Mouse (Mus musculus) CH12.LX (cell line): ENCODE measurements at regions not wholly inside any gene's neighbourhood (a gene's known extent, or its start where the extent isn't known, plus 50 kb on each side); places are given as distances from the start of the nearest gene placed in this dataset.

Experiments used
- DNase-seq: peaks from one replicate; pipeline ENCODE4 v3.0.0-alpha.2; 2013; ENCODE audit errors: extremely low read depth
- H3K27ac ChIP-seq: 2 replicates; pipeline ENCODE4 v1.5.1; 2012; ENCODE audit warnings: low read depth, mild to moderate bottlenecking, control low read depth, moderate library complexity; ENCODE audit not compliant: insufficient read depth
- H3K27me3 ChIP-seq: replicated peaks from 2 replicates; pipeline ENCODE3; 2012; ENCODE audit warnings: inconsistent platforms
- H3K36me3 ChIP-seq, 2 experiments: replicated peaks in 1 of 2; 2 replicates each; pipeline versions ENCODE3 to v1.6.1; 2012; ENCODE audit warnings: inconsistent platforms in 1 of 2, low read length in 1 of 2, mild to moderate bottlenecking in 1 of 2, mixed read lengths in 1 of 2, moderate library complexity in 1 of 2; ENCODE audit not compliant: control insufficient read depth in 1 of 2, insufficient read depth in 1 of 2
- H3K4me1 ChIP-seq, 2 experiments: 2 replicates each; pipeline ENCODE4 v1.6.1; 2012; ENCODE audit warnings: inconsistent platforms in 1 of 2, moderate library complexity in 1 of 2; ENCODE audit not compliant: insufficient read depth in 2 of 2, control insufficient read depth in 1 of 2
- H3K4me2 ChIP-seq: 2 replicates; pipeline ENCODE4 v1.6.1; 2012; ENCODE audit warnings: low read depth, mild to moderate bottlenecking, control low read depth; ENCODE audit not compliant: poor library complexity, insufficient read depth, severe bottlenecking
- H3K4me3 ChIP-seq, 3 experiments: fragments of 150-350 bp in 1 of 3; sonication (generic) in 1 of 3; replicated peaks in 1 of 3; 2 replicates each; pipeline versions ENCODE3 to v1.5.1; 2011 to 2012; ENCODE audit warnings: low read depth in 2 of 3, low read length in 2 of 3, mild to moderate bottlenecking in 2 of 3, moderate library complexity in 2 of 3, control low read depth in 1 of 3, improper control_type of control experiment in 1 of 3, inconsistent platforms in 1 of 3, mixed read lengths in 1 of 3; ENCODE audit not compliant: poor library complexity in 1 of 3
- H3K79me2 ChIP-seq: replicated peaks from 2 replicates; pipeline ENCODE4 v1.6.1; 2012; ENCODE audit warnings: mild to moderate bottlenecking, moderate library complexity; ENCODE audit not compliant: control insufficient read depth, poor library complexity, insufficient read depth, severe bottlenecking; ENCODE audit errors: extremely low read depth
- H3K9ac ChIP-seq: 2 replicates; pipeline ENCODE4 v1.6.1; 2012; ENCODE audit warnings: low read depth, mild to moderate bottlenecking, control low read depth, moderate library complexity; ENCODE audit not compliant: insufficient read depth
- H3K9me3 ChIP-seq: replicated peaks from 2 replicates; pipeline ENCODE3; 2012; ENCODE audit warnings: low read length, inconsistent platforms, mixed read lengths
- CHD1 ChIP-seq: IDR thresholded peaks from 2 replicates; pipeline ENCODE4 v1.6.1; 2012; ENCODE audit warnings: low read depth, low read length, improper control_type of control experiment, inconsistent platforms
- CTCF ChIP-seq, 2 experiments: IDR thresholded peaks in 1 of 2; conservative IDR thresholded peaks in 1 of 2; 2 replicates each; pipeline ENCODE4 v1.5.1; 2011 to 2012; ENCODE audit warnings: low read depth in 2 of 2, low read length in 2 of 2, improper control_type of control experiment in 1 of 2, inconsistent platforms in 1 of 2, mild to moderate bottlenecking in 1 of 2, moderate library complexity in 1 of 2
- ELF1 ChIP-seq: IDR thresholded peaks from 2 replicates; pipeline ENCODE4 v1.6.1; 2014; ENCODE audit warnings: low read depth, mild to moderate bottlenecking, inconsistent platforms, low read length, improper control_type of control experiment
- EP300 ChIP-seq: IDR thresholded peaks from 2 replicates; pipeline ENCODE4 v1.6.1; 2011; ENCODE audit warnings: low read length, improper control_type of control experiment
- GABPA ChIP-seq: IDR thresholded peaks from 2 replicates; pipeline ENCODE4 v1.6.1; 2012; ENCODE audit warnings: low read depth, low read length, improper control_type of control experiment, inconsistent platforms; ENCODE audit not compliant: insufficient replicate concordance
- IRF4 ChIP-seq: IDR thresholded peaks from 2 replicates; pipeline ENCODE4 v1.6.1; 2014; ENCODE audit warnings: low read depth, mild to moderate bottlenecking, inconsistent platforms, low read length, improper control_type of control experiment
- JUND ChIP-seq: conservative IDR thresholded peaks from 2 replicates; pipeline ENCODE4 v1.6.1; 2011; ENCODE audit warnings: low read depth, low read length, improper control_type of control experiment
- NELFE ChIP-seq: IDR thresholded peaks from 2 replicates; pipeline ENCODE4 v1.6.1; 2011; ENCODE audit warnings: low read depth, low read length, improper control_type of control experiment
- NRF1 ChIP-seq: IDR thresholded peaks from 2 replicates; pipeline ENCODE4 v1.6.1; 2014; ENCODE audit warnings: low read depth, mild to moderate bottlenecking, inconsistent platforms, low read length, improper control_type of control experiment, moderate library complexity
- PAX5 ChIP-seq: IDR thresholded peaks from 2 replicates; pipeline ENCODE4 v1.6.1; 2012; ENCODE audit warnings: low read length, inconsistent platforms, mixed read lengths
- POLR2AphosphoS2 ChIP-seq: IDR thresholded peaks from 2 replicates; pipeline ENCODE4 v1.6.1; 2011; ENCODE audit warnings: low read depth, low read length, improper control_type of control experiment
- RAD21 ChIP-seq: IDR thresholded peaks from 2 replicates; pipeline ENCODE4 v1.6.1; 2011; ENCODE audit warnings: low read depth, mild to moderate bottlenecking, low read length, improper control_type of control experiment, moderate library complexity
- TBP ChIP-seq: conservative IDR thresholded peaks from 2 replicates; pipeline ENCODE4 v1.6.1; 2011; ENCODE audit warnings: low read depth, low read length, improper control_type of control experiment
- TCF12 ChIP-seq: IDR thresholded peaks from 2 replicates; pipeline ENCODE4 v1.6.1; 2014; ENCODE audit warnings: low read depth, mild to moderate bottlenecking, inconsistent platforms, low read length, improper control_type of control experiment
- UBTF ChIP-seq: IDR thresholded peaks from 2 replicates; pipeline ENCODE4 v1.6.1; 2012; ENCODE audit warnings: low read depth, mild to moderate bottlenecking, inconsistent platforms, low read length, improper control_type of control experiment, moderate library complexity
- USF2 ChIP-seq: conservative IDR thresholded peaks from 2 replicates; pipeline ENCODE4 v1.6.1; 2011; ENCODE audit warnings: low read depth, low read length, improper control_type of control experiment
- ZKSCAN1 ChIP-seq: IDR thresholded peaks from 2 replicates; pipeline ENCODE4 v1.6.1; 2012; ENCODE audit warnings: low read depth, inconsistent platforms, low read length, improper control_type of control experiment, borderline replicate concordance
- ZMIZ1 ChIP-seq: IDR thresholded peaks from 2 replicates; pipeline ENCODE4 v1.6.1; 2012; ENCODE audit warnings: low read depth, mild to moderate bottlenecking, inconsistent platforms, low read length, improper control_type of control experiment
- dilution Hi-C: fragments of 300-500 bp; cut with MboI; formaldehyde crosslinking; loops from 2 replicates; pipeline ENCODE4 v1.14.3; 2020; ENCODE audit warnings: low sequenced_read_pairs; ENCODE audit not compliant: extremely low pct_unique_long_range_greater_than_20kb, extremely low pct_ligation_motif_present
- in situ Hi-C: fragments of 300-500 bp; cut with MboI; formaldehyde crosslinking; loops from 3 replicates; pipeline ENCODE4 v1.14.3; 2019; ENCODE audit warnings: low sequenced_read_pairs, low pct_ligation_motif_present, low pct_unique_long_range_greater_than_20kb, mixed read lengths

- H3K79me2 ChIP-seq, result no peaks in the 10 kb centered on the region
- no peak overlapping the region for H3K4me2 ChIP-seq
- in situ Hi-C loops (no loop called here), dilution Hi-C loops (no loop called here)
- H3K36me3 ChIP-seq, result no peaks in the 10 kb centered on the region
- H3K4me1 ChIP-seq, result peaks cover 0 to 4% of the 10 kb centered on the region in 2 experiments; a peak in 2 of 4 replicates
- no peak overlapping the region for H3K9ac ChIP-seq
- no peak overlapping the region for H3K4me3 ChIP-seq
- H3K9me3 ChIP-seq, result no peaks in the 10 kb centered on the region
- no peaks in the 10 kb centered on the region for H3K27me3 ChIP-seq
- DNase-seq, result no peak
- no peak overlapping the region for H3K27ac ChIP-seq
- TF ChIP-seq RAD21 (no peak), PAX5 (no peak), NRF1 (no peak), ZKSCAN1 (no peak), POLR2AphosphoS2 (no peak), CHD1 (no peak), NELFE (no peak), ZMIZ1 (no peak), ELF1 (no peak), TBP (no peak), JUND (no peak), EP300 (no peak)
Observed at GRCm38 (mm10) chr7:117229619-117230018, 151.2 kb upstream of the Xylt1 start.

GRCm38 (mm10) chr7:117256819-117257218, 124.0 kb upstream of the Xylt1 start:
- dilution Hi-C loops, result no loop called here
- in situ Hi-C loops, result no loop called here

More at GRCm38 (mm10) chr7:117256819-117257218, 124.0 kb upstream of the Xylt1 start:
- Histone ChIP-seq H3K36me3 (no peaks in the 10 kb centered on the region), H3K4me2 (no peak overlapping the region; the same call in 1 of the 2 replicates), H3K4me1 (no peaks in the 10 kb centered on the region), H3K27me3 (no peaks in the 10 kb centered on the region), H3K79me2 (no peaks in the 10 kb centered on the region), H3K27ac (no peak overlapping the region), H3K9ac (no peak overlapping the region)
- no peak for TF ChIP-seq IRF4
- TF ChIP-seq ZKSCAN1, result no peak
- TF ChIP-seq USF2, result no peak
- no peak for TF ChIP-seq POLR2AphosphoS2
- TF ChIP-seq PAX5, result no peak
- TF ChIP-seq GABPA, result no peak
- TF ChIP-seq TCF12, result no peak
- no peak for TF ChIP-seq NRF1
- no peak for TF ChIP-seq NELFE
- TF ChIP-seq ZMIZ1, result no peak
- TF ChIP-seq UBTF, result no peak
- TF ChIP-seq RAD21, result no peak
- no peak for TF ChIP-seq TBP
- TF ChIP-seq CTCF (conservative IDR thresholded peaks at IDR 0.05 in 1 of 2, IDR thresholded peaks at IDR 0.05 in 1 of 2; ENCODE audit: low read depth in 2 of 2, low read length in 2 of 2), result no peak
- TF ChIP-seq, all 38 proteins: peak for 0
- Histone ChIP-seq H3K9me3 (no peaks in the 10 kb centered on the region), H3K4me3 (no peak overlapping the region)
- DNase-seq, result no peak
